Mouse (Mus musculus): ENCODE measurements at regions not wholly inside any gene's neighbourhood (a gene's known extent, or its start where the extent isn't known, plus 50 kb on each side); places are given as distances from the start of the nearest gene placed in this dataset.

GRCm38 (mm10) chrX:61305301-61305890, 120.0 kb upstream of the Cdr1 start:
- intact Hi-C loops (cut with DNase I): no loop called here
- peak in 1 of 2 experiments; percentile 35 for DNase-seq (ENCODE audit: extremely low spot score in 1 of 2, low spot score in 2 of 2)

- intact Hi-C loops (cut with DNase I): no loop called here
- DNase-seq (ENCODE audit: extremely low spot score in 1 of 2, low spot score in 2 of 2): peak; percentile 3 to 12
These were observed 119.1 kb upstream of the Cdr1 start for GRCm38 (mm10) chrX:61304464-61304863.

Data from left cerebral cortex, postnatal 10 days (tissue).